Mouse (Mus musculus): ENCODE data around the gene Ncaph.
A peak's percentile ranks its signal among the peaks of the same experiment; 100 is the strongest.
"Not testable (repeated sequence)": the region's sequence is repeated elsewhere in the genome, so short reads cannot be mapped to it uniquely, and the experiment has no call there.

The Ncaph gene

DNA sequence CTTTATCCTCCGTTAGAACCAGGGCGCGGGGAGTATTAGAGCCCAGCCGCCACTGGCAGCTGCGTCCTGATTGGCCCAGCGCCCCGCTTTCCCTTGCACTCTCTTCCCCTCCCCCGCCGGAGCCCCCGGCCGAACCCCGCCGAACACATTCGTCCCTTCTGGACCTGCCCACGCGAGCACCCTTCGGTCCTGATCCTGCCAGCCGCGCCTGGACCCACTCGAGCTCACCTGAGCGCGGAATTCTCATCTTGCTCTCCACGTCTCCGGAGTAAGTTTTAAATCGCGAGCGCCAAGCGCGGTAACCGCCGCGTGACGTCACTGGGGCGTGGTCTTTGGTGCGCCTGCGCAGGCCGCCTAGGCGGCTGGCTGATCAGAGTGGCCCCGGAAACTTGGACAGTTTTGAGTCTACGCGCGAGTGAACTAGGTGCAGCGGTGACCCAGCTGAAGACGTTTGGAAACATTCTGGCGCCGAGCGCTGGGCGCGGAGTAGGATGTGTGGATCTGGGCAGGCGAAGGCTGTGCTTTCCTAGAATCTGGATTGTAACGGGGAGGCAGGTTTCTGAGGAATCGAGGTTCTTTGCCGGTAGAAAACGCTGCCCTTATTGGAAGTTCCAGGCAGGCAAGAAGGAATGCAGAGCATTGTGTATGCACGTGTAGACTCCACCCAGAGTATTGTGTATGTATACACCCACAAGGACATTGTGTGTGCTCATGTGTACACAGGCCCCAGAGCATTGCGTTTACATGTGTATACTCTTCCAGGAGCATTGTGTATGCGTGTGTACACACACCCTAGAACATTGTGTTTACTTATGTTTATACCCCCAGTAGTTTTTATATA lies at the start of gene Ncaph:
Ncaph (minus strand) TSS at position 334 of the 841 bp plus-strand sequence.
- DNase-seq (ENCODE audit: low spot score in 2 of 2) = peak; percentile 92 to 95

DNA sequence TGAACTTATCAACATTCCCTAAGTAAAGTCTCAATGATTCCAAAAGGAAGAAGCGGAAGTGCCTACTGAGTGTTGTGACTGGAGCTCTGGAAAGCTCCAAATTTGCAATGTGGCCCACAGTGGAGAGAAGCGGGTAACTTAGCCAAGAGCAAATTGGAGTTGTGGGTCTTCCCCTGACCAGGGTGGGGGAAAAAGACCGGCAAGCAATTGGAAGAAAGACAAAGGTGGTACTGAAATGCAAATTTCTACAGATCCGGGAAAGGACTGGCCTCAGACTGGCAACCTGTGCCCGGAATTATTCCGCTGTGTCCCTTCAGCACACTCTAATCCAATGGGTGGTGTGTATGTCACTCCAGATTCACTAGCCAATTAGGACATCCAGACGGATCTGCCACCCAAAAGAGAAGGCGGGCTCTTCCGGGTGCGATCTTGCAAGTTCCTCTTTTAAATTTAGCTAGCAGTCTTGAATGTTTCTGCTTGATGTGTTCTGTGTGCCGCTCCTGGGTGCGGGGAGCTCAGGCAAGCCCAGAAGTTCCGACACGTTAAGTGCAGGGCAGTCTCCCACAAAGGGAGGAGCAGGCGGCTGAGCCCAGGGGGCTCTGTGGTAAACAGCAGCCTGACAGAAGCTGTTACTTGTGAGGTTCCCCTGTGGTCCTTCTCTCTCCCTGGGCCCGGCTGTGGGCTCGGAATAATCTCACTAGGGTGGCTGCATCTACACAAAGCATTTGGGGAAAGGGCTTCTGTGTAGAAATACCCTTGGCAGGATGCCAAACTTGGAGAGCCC lies 49.0 kb upstream of the Ncaph start:
- peak; percentile 90 to 95 for DNase-seq (ENCODE audit: low spot score in 2 of 2)

- peak in 1 of 2 experiments; percentile 30 for DNase-seq (ENCODE audit: low spot score in 2 of 2)
Observed at GRCm38 (mm10) chr2:127166261-127166660, 32.5 kb upstream of the Ncaph start.

DNA sequence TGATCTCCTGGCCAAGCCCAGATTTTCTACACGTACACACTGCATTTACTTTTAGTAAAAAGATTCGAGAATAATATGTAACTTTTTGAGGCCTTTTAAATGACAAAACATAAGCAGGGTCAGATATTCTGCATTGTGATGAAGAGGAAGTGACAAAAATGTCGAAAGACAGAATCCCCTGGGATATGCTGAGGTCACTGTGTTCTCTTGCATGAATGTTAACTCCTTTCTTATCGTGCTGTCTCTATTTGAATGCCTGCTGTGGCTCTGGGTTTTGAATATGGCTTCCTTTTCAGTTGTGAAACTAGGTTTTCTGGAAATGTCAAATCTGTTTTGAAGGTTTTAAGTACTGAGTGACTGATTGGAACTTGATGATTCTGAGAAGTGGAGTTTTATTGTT lies 31.9 kb upstream of the Ncaph start:
- DNase-seq (ENCODE audit: low spot score in 2 of 2) = no peak

DNA sequence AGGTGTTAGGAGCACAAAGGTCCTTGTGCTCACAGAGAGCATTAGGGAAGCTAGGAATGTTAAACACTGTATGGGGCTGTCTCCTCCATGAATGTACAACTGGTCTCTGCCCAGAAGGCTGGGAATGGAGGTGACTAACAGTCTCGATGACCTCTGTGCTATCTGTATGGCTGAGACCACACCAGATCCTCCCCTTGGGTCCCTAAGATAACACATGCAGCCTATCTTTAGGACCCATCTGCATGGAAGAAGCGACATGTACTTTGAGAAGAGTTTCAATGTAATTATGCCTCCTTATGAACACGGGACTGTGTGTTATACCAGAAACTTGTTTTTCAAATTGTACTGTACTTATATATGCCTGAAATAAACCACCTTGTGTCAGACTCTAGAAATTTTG lies 11.9 kb upstream of the Ncaph start:
- DNase-seq (ENCODE audit: low spot score in 2 of 2) = no peak

- peak in 1 of 2 experiments; percentile 63 for DNase-seq (ENCODE audit: low spot score in 2 of 2)
Observed at GRCm38 (mm10) chr2:127143158-127144063, 9.7 kb upstream of the Ncaph start, which contains the start of gene Itpripl1. Gene Itpripl1 (minus strand): TSS chr2:127143442.

DNA sequence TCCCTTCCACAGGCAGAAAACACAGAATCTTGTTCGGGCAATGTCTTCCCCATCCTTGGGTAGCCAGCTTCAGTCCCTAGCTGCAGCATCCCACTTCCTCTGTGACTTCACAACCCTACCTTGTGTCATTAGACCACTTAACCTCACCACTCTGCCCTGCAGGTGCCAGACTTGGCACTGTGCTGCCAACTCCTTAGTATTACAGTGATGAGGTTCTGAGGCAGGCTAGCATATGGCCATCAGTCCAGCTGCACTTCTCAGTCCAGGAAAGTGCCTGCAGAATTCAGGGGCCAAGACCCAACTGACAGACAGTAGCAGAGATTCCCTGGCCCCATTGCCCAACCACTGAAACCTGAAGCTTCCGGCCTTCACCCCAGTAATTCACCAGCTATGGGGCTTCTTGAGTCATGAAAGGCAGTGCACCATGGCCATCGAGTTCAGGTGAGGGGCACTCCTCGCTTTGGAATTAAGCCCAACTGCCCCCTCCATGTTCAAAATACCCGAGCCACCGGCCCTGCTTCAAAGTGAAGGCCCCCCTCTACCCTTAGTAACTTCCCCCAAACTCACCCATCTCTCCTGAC lies 8.9 kb upstream of the Ncaph start:
- no peak for DNase-seq (ENCODE audit: low spot score in 2 of 2)

DNA sequence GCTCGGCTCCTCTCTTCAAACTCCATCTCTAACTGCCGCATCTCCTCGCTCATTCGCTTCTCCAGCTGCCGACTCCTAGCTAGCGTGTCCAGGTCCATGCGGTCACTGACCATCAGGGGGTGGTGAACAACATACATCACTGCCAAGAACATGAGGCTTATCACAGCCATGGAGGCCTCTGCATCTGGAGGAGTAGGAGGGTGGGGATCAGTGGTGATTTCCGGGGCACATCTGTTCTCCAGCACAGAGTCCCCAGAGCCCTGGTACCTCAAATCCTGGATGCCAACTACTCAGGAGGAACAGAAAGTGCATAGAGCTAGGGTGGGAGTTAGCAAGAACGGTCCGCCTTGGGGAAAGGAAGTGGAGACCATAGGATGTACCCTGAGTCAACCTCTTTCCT lies 8.3 kb upstream of the Ncaph start:
- DNase-seq (ENCODE audit: low spot score in 2 of 2) = no peak

DNA sequence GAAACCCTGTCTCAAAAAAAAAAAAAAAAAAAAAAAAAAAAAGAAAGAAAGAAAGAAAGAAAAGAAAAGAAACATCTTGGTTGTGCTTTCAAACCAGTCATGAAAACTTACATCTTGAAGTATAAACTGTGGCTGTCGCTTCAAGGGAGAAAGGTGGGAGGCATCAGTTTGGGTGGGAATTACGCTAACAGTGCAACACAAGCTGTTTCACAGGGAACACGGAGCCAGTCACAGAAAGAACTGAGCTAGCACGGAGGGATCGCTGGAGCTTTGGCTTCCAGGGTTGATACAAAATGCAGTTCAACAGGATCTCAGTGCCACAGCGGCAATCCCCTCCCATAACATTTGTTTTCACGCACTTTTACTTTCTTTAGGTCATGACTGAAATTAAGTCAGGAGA lies 6.3 kb upstream of the Ncaph start:
- peak in 1 of 2 experiments; percentile 27 for DNase-seq (ENCODE audit: low spot score in 2 of 2)

- DNase-seq (ENCODE audit: low spot score in 2 of 2) = no peak
Observed at GRCm38 (mm10) chr2:127139605-127140004, 5.9 kb upstream of the Ncaph start.

DNA sequence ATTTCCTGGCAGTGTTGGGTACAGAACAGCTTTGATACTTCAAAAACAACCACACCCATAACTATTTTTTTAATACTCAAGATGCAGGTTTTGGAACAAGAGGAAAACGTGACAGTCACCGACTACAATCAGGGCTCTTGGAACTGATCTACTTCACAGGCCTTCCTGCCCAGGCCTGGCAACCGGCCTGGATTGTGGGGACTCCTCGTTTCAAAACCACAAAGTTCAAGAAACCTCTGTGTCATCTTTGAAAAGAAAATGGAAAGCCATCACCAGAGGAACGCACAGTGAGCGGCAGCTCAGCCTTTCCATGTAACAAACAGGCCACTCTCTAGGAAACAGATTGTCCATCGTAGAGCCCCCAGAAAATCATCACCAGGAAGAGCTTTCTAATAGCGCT lies 5.3 kb upstream of the Ncaph start:
- DNase-seq (ENCODE audit: low spot score in 2 of 2) = no peak

GRCm38 (mm10) chr2:127138449-127138848 lies 4.7 kb upstream of the Ncaph start:
- DNase-seq (ENCODE audit: low spot score in 2 of 2) = no peak

DNA sequence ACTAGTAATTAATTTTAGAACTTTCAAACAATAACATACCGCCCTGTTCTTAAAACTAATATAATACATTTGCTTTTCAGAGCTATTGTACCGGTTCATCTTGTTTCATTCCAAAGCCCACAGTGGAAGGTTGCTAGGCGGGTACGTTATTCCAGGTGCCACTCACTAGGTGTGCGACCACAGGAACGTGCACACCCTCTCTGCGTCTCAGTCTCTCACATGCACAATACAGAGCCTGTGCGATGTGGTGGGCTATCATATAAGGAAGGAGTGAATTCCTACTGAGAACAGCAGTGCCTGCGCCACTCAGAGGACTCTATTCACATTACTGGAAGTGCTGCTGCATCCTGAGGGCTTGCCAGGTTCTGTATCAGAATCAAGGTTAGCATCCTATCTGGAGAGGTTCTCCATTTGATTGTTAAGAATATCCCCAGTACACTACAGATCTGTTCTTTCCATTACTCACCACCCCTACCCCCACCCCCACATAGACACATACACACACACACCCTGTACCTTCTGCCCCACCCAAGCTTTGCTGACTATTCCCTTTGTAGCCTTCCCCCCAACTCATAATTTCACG lies 4.2 kb upstream of the Ncaph start:
- no peak for DNase-seq (ENCODE audit: low spot score in 2 of 2)

GRCm38 (mm10) chr2:127136979-127137378 lies 3.2 kb upstream of the Ncaph start:
- peak in 1 of 2 experiments; percentile 55 for DNase-seq (ENCODE audit: low spot score in 2 of 2)

GRCm38 (mm10) chr2:127135255-127135654 lies 1.5 kb upstream of the Ncaph start:
- DNase-seq (ENCODE audit: low spot score in 2 of 2) = not testable (repeated sequence)

- no peak for DNase-seq (ENCODE audit: low spot score in 2 of 2)
Observed at GRCm38 (mm10) chr2:127131353-127131752, 2.4 kb downstream of the Ncaph start.

GRCm38 (mm10) chr2:127128926-127129325 lies 4.8 kb downstream of the Ncaph start:
- no peak for DNase-seq (ENCODE audit: low spot score in 2 of 2)

DNA sequence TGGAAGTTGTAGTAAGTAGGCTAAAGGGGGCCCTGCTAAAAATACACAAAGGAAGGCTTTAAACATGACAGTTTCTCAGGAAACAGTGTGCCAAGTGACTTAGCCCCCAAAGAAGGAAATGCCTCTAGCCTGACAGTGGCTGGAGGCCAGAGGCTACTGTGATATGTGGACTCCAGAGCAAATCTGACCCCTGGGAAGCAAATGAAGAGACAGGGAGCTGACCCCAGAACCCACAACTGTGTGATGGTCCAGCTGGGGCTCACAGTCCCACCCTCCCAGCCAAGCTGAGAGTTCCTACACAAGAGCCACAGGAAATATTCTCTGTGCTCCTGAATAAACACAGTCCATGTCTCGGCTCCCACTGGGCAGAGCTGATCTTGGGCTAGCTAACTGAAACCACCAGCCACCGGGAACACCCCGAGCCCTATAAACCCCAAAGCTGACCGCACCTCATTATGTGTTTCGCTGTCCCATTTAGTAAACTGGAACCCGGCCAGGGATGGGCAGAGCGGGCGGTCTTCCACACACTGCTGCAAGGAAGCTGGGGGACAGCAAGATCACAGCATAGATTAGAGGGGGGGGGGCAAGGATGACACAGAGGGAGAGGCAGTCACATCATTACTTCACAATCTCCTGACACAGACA lies 12.0 kb downstream of the Ncaph start:
- DNase-seq (ENCODE audit: low spot score in 2 of 2) = peak in 1 of 2 experiments; percentile 36

GRCm38 (mm10) chr2:127108986-127109385 lies 24.8 kb downstream of the Ncaph start:
- DNase-seq (ENCODE audit: low spot score in 2 of 2) = no peak

DNA sequence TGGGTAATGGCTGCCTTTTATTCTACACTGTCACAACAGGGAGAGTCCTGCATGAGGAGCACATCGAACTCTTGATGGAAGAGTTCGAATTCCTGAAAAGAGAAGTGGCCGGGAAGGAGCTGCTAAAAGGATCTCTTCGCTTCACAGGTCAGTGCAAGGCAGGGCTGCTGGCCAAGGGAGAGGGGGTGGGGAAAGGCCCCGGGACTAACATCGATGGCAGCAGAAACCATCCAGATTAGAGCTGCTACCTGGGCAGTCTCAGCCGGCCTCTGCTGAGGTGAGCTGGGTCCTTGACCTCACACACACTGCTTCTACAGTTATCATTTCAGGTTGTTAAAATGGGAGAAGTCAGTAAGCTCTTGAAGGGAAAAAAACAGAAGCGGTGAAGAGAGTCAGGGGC lies 41.8 kb downstream of the Ncaph start:
- no peak for DNase-seq (ENCODE audit: low spot score in 2 of 2)

Measured in right cerebral cortex, postnatal 10 days (tissue).